24 mouse cellular contexts compared by ENCODE assay signal in genomic region chr4:114903422-114903782, GRCm38 (mm10). TPM values are rescaled to one million over a fixed set of nuclear protein-coding genes. Genes with fewer than 3 reads are reported as not detected.
DNase-seq lines count a peak whose midpoint lies in the region; ATAC-seq and TF ChIP-seq lines count a peak whose summit lies in the region.
"Had no signal": no experiment of that assay in that cellular context is flagged by ENCODE, and none has a peak within 500 bp of the region (broad histone marks: within the 10 kb centered on the region; RNA-seq: fewer than 3 reads in every experiment).

No protein-coding gene starts in this region.

- no peaks in the 10 kb centered on the region for H3K36me3 ChIP-seq in forebrain, embryonic 10.5 days (replicated peaks)
- no peaks in the 10 kb centered on the region for H3K36me3 ChIP-seq in forebrain, embryonic 13.5 days (ENCODE audit: poor library complexity, severe bottlenecking)
- no peaks in the 10 kb centered on the region for H3K36me3 ChIP-seq in kidney, postnatal 0 days (ENCODE audit: insufficient read depth, low read length)
- no peaks in the 10 kb centered on the region for H3K36me3 ChIP-seq in ES-E14 (ENCODE audit: control insufficient read depth, insufficient read depth, low read length, poor library complexity, severe bottlenecking)
- H3K36me3 ChIP-seq in embryonic facial prominence, embryonic 15.5 days, result no peaks in the 10 kb centered on the region
- H3K36me3 ChIP-seq: heart, embryonic 10.5 days; liver, embryonic 15.5 days had no signal

- H3K4me3 ChIP-seq in forebrain, embryonic 10.5 days, result peak overlapping the region; percentile 50
- no peak overlapping the region for H3K4me3 ChIP-seq in forebrain, embryonic 13.5 days
- H3K4me3 ChIP-seq in kidney, postnatal 0 days (replicated peaks; ENCODE audit: low read depth, low read length), result no peak overlapping the region
- H3K4me3 ChIP-seq in ES-E14 (ENCODE audit: insufficient read depth in 1 of 2, low read depth in 1 of 2, low read length in 2 of 2, poor library complexity in 1 of 2, severe bottlenecking in 1 of 2), result no peak overlapping the region
- H3K4me3 ChIP-seq in embryonic facial prominence, embryonic 15.5 days (replicated peaks), result peak overlapping the region; percentile 33; the same call in 1 of the 2 replicates
- H3K4me3 ChIP-seq: liver, embryonic 15.5 days; megakaryocyte, embryonic 14.5 days; myocyte had no signal

- no peak for ATAC-seq in forebrain, embryonic 13.5 days
- no peak for ATAC-seq in kidney, postnatal 0 days (replicated peaks; ENCODE audit: low FRiP score, low read depth)
- no peak for ATAC-seq in embryonic facial prominence, embryonic 15.5 days (ENCODE audit: insufficient number of reproducible peaks, low FRiP score, low TSS enrichment, low read depth)
- ATAC-seq: hindbrain, postnatal 0 days had no signal

- DNase-seq in forebrain, embryonic 10.5 days (ENCODE audit: extremely low spot score, low spot score), result no peak
- DNase-seq in kidney, postnatal 0 days (ENCODE audit: low spot score), result no peak
- DNase-seq in kidney, adult 18-20 months, result no peak
- DNase-seq in ES-E14 (ENCODE audit: low read depth, low spot score), result no peak
- no peak for DNase-seq in layer of hippocampus, adult 9-11 months
- DNase-seq in right cerebral cortex, postnatal 10 days (ENCODE audit: low spot score in 2 of 2), result no peak
- DNase-seq: adrenal gland, postnatal 14 days; cerebellum, adult 2 months; gastrocnemius, postnatal 36 days; heart, postnatal 10 days; kidney, adult 9 months; lung, postnatal 10 days; spleen, adult 18-20 months had no signal

- peaks cover 67% of the 10 kb centered on the region for H3K4me1 ChIP-seq in forebrain, embryonic 10.5 days
- peaks cover 26% of the 10 kb centered on the region for H3K4me1 ChIP-seq in forebrain, embryonic 13.5 days
- H3K4me1 ChIP-seq in kidney, postnatal 0 days (replicated peaks; ENCODE audit: insufficient read depth, low read length), result no peaks in the 10 kb centered on the region; the same call in 1 of the 2 replicates
- peaks cover 0 to 5% of the 10 kb centered on the region in 2 experiments; a peak in 2 of 4 replicates for H3K4me1 ChIP-seq in ES-E14 (ENCODE audit: control insufficient read depth in 2 of 2, insufficient read depth in 2 of 2, low read length in 2 of 2, poor library complexity in 1 of 2)
- peaks cover 31% of the 10 kb centered on the region for H3K4me1 ChIP-seq in embryonic facial prominence, embryonic 15.5 days

- peaks cover 100% of the 10 kb centered on the region for H3K27me3 ChIP-seq in forebrain, embryonic 10.5 days (ENCODE audit: poor library complexity, severe bottlenecking)
- peaks cover 100% of the 10 kb centered on the region for H3K27me3 ChIP-seq in forebrain, embryonic 13.5 days
- peaks cover 32% of the 10 kb centered on the region for H3K27me3 ChIP-seq in kidney, postnatal 0 days (ENCODE audit: insufficient read depth, low read length)
- H3K27me3 ChIP-seq in embryonic facial prominence, embryonic 15.5 days, result peaks cover 98% of the 10 kb centered on the region

- no peaks in the 10 kb centered on the region for H3K9me3 ChIP-seq in forebrain, embryonic 10.5 days
- no peaks in the 10 kb centered on the region for H3K9me3 ChIP-seq in forebrain, embryonic 13.5 days (replicated peaks)
- H3K9me3 ChIP-seq in kidney, postnatal 0 days (replicated peaks; ENCODE audit: low read length), result no peaks in the 10 kb centered on the region
- H3K9me3 ChIP-seq in ES-E14 (ENCODE audit: control insufficient read depth, insufficient read depth, low read depth, low read length), result no peaks in the 10 kb centered on the region
- H3K9me3 ChIP-seq in embryonic facial prominence, embryonic 15.5 days (replicated peaks), result no peaks in the 10 kb centered on the region
- H3K9me3 ChIP-seq: heart, embryonic 10.5 days; liver, embryonic 15.5 days had no signal

- WGBS in forebrain, embryonic 10.5 days, result 2% methylated on average over 11 of the region's 11 CpGs
- 3% methylated on average over 11 of the region's 11 CpGs for WGBS in forebrain, embryonic 13.5 days
- WGBS in kidney, postnatal 0 days, result 32% methylated on average over 11 of the region's 11 CpGs
- WGBS in embryonic facial prominence, embryonic 15.5 days, result 11% methylated on average over 11 of the region's 11 CpGs

- H3K27ac ChIP-seq in forebrain, embryonic 10.5 days, result peak overlapping the region; percentile 11; the same call in 1 of the 2 replicates
- H3K27ac ChIP-seq in forebrain, embryonic 13.5 days, result no peak overlapping the region
- no peak overlapping the region for H3K27ac ChIP-seq in kidney, postnatal 0 days
- H3K27ac ChIP-seq in ES-E14 (ENCODE audit: insufficient read depth, low read depth, low read length, poor library complexity, severe bottlenecking), result no peak overlapping the region
- no peak overlapping the region for H3K27ac ChIP-seq in embryonic facial prominence, embryonic 15.5 days (replicated peaks)
- H3K27ac ChIP-seq: heart, embryonic 10.5 days; hindbrain, postnatal 0 days; liver, embryonic 15.5 days had no signal

- in situ Hi-C loops in ES-E14 (cut with MboI; ENCODE audit: low sequenced_read_pairs in 2 of 2, unreplicated experiment in 2 of 2), result loop anchor here (10.0 to 25.0 kb wide), 4 partner anchors 241 to 1034 kb away; partner anchors contain the start of genes Dmbx1 (in 2 of the 2) and Trabd2b (in 1 of the 2)

- H3K4me2 ChIP-seq in forebrain, embryonic 13.5 days, result no peak overlapping the region
- peak overlapping the region; percentile 59 for H3K4me2 ChIP-seq in kidney, postnatal 0 days (ENCODE audit: low read length)
- H3K4me2 ChIP-seq in embryonic facial prominence, embryonic 15.5 days (replicated peaks), result peak overlapping the region; percentile 45
- H3K4me2 ChIP-seq: liver, embryonic 15.5 days had no signal

- no peak for TF ChIP-seq CTCF in kidney, postnatal 0 days (IDR thresholded peaks at IDR 0.05; ENCODE audit: low read depth)

- H3K9ac ChIP-seq in forebrain, embryonic 13.5 days, result no peak overlapping the region
- H3K9ac ChIP-seq in kidney, postnatal 0 days (ENCODE audit: low read depth, low read length), result no peak overlapping the region
- H3K9ac ChIP-seq in ES-E14 (ENCODE audit: insufficient read depth, low read depth, low read length, poor library complexity, severe bottlenecking), result no peak overlapping the region
- H3K9ac ChIP-seq in embryonic facial prominence, embryonic 15.5 days, result no peak overlapping the region
- H3K9ac ChIP-seq: liver, embryonic 15.5 days had no signal

TF ChIP-seq in ES-E14, 5 proteins besides CTCF, POLR2A, EP300 and RAD21:
- TF ChIP-seq HCFC1 (IDR thresholded peaks at IDR 0.05; ENCODE audit: borderline replicate concordance, insufficient read depth, low read length), result no peak
- TF ChIP-seq ZNF384 (IDR thresholded peaks at IDR 0.05; ENCODE audit: low read depth, low read length), result 0 out of 2 replicates have a peak, but pooled peaks have one; percentile 27

RNA-seq across cellular contexts. Expression of gene Foxd2, which starts 5.3 kb away (rescaled TPM):
- 1.6 and 1.7 TPM in 2 replicates for polyA plus RNA-seq in forebrain, embryonic 10.5 days (2016; fragmentation: Nextera tagmentation; extraction: Ambion mirVana)
- 0.22 and 0.30 TPM in 2 replicates for polyA plus RNA-seq in forebrain, embryonic 13.5 days (2015; fragmentation: Nextera tagmentation; extraction: Ambion mirVana)
- polyA plus RNA-seq in kidney, postnatal 0 days (2015; fragmentation: Nextera tagmentation; extraction: Ambion mirVana), result 3.9 and 6.3 TPM in 2 replicates
- 0.09 TPM in 1 of 2 replicates, not detected in the other for total RNA-seq in ES-E14 (2012; rRNA removed)
- 1.8 and 2.3 TPM in 2 replicates for polyA plus RNA-seq in embryonic facial prominence, embryonic 15.5 days (2015; fragmentation: Nextera tagmentation; extraction: Ambion mirVana)
- polyA plus RNA-seq: liver, embryonic 15.5 days; stomach, embryonic 16.5 days had no signal

RNA-seq across cellular contexts. Expression of gene Foxe3, which starts 22.4 kb away (rescaled TPM):
- polyA plus RNA-seq in forebrain, embryonic 10.5 days (2016; fragmentation: Nextera tagmentation; extraction: Ambion mirVana), result 1.1 and 1.5 TPM in 2 replicates
- polyA plus RNA-seq in forebrain, embryonic 13.5 days (2015; fragmentation: Nextera tagmentation; extraction: Ambion mirVana), result not detected in 2 replicates
- not detected in 2 replicates for polyA plus RNA-seq in kidney, postnatal 0 days (2015; fragmentation: Nextera tagmentation; extraction: Ambion mirVana)
- total RNA-seq in ES-E14 (2012; rRNA removed), result not detected in 2 replicates
- 0.20 TPM in 1 of 2 replicates, not detected in the other for polyA plus RNA-seq in embryonic facial prominence, embryonic 15.5 days (2015; fragmentation: Nextera tagmentation; extraction: Ambion mirVana)
- total RNA-seq: adrenal gland, postnatal 14 days; gastrocnemius, postnatal 36 days; heart, postnatal 10 days; hindbrain, postnatal 0 days; left cerebral cortex, adult 8-10 months had no signal
- polyA plus RNA-seq: cerebellum, adult 2 months; heart, embryonic 10.5 days; hindbrain, postnatal 0 days; limb, embryonic 14.5 days; liver, embryonic 15.5 days; myocyte; stomach, embryonic 16.5 days; thymus, postnatal 0 days had no signal

Comparison
In these comparisons a context has a peak if more than half of its experiments do, and no peak if none do; other contexts are left out.
1. H3K4me3 ChIP-seq: peak in forebrain, embryonic 10.5 days (single experiment) and embryonic facial prominence, embryonic 15.5 days (single experiment); none in forebrain, embryonic 13.5 days (single experiment), kidney, postnatal 0 days (single experiment) and ES-E14 (0 of 2).